Mouse (Mus musculus) spleen, postnatal 14 days (tissue): Measurements from ENCODE around the gene Erv3.

Source experiments
- DNase-seq, 2 experiments: peaks; one replicate each; pipeline ENCODE4 v3.0.0; 2021 to 2022; ENCODE audit warnings: low spot score in 2 of 2

The Erv3 gene

DNA sequence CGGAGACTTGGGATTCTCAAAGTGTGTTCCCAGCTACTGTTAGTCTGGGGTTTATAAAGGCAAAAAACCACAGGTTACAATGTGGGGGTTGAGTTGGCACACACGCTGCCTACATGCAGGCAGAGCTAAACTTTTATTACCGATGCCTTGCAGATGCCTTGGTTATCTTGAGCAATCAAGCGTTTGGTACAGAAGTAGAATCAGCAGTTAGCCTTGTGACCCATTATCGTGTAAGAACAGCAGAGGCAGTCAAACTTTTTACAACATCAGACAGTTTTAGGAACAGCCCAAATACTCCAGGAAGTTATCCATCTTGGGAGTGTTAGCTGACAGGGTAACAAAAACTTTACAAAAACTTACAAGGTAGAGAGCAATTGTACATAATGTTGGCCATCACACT lies at the start of gene Erv3:
TSS of gene Erv3 (minus strand) at position 27 of the 400 bp plus-strand sequence.
- DNase-seq: no peak

GRCm38 (mm10) chr2:131908906-131909305 lies 49.4 kb upstream of the Erv3 start:
- no peak for DNase-seq

GRCm38 (mm10) chr2:131908351-131908861 lies 48.9 kb upstream of the Erv3 start:
- DNase-seq: no peak

GRCm38 (mm10) chr2:131907311-131907710 lies 47.8 kb upstream of the Erv3 start:
- DNase-seq: no peak

- no peak for DNase-seq
Measured at GRCm38 (mm10) chr2:131906846-131907245, 47.3 kb upstream of the Erv3 start.

DNA sequence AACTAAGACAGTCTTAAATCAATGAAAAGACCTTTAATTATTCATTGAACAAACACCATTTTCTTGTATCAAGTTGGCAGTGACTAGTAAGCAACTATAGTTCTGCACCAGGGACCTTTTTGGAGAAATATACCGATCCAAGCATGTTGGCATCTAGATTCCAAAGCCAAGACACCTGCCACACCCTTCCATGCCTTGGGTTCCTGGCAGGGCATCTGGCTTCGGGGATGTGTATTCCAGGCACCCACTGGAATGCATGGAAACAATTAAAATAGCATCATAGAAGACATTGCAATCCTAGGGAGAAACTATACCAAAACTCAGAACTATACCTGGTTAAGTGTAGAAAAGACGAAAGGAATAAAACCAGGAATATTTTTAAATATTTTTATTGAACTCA lies 46.7 kb upstream of the Erv3 start:
- no peak for DNase-seq

DNA sequence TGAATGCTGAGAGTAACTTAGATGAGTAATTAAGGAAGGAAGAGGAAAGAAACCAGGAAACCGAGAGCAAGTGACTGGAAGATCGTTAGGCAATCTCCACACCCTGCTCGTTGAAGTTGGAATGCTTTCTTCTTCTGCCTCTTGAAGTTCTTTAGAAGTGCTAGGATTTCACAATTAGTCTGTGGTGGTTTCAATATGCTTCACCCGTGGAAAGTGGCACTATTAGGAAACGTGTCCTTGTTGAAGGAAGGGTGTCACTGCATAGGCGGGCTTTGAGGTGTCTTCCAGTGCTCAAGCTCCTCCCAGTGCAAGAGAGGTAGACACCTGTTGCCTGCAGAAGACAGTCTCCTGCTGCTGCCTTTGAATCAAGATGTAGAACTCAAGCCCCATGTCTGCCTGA lies 46.2 kb upstream of the Erv3 start:
- no peak for DNase-seq

DNA sequence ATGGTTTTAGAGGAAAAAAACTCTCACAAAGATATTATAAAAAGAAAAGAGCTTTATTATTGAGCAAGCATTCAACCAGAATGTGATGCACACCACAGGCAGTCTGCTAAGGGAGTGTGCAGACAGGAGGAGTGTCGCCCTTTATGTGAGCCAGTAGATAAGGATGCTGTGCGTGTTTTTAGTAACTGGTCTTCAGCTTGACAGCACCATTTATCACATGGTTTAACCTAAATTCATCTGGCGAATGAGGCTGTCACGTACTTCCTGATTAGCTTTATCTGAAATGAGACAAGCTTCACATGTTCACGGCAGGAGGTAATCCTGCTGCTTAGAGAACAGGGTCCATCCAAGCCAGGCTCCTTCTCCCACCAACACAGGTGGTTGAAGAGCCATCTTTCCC lies 45.5 kb upstream of the Erv3 start:
- DNase-seq: no peak

- DNase-seq: no peak
Measured at GRCm38 (mm10) chr2:131902867-131903266, 43.3 kb upstream of the Erv3 start.

DNA sequence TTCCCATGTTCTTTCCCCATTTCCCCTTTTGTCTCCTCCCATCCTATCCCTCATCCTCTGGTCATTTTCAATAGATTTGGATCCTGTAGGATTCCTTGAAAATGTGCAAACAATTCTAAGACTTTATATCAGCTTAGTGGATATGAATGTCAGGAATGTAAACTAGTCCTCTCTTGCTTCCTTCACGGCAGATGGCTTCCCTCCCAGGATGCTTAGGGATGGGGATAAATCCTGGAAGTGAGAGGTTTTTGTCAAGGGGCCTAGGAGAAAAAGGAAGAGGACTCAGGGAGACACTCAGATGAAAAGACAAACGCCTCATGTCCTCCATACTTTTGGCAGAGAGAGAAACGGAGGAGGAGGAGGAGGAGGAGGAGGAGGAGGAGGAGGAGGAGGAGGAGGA lies 42.9 kb upstream of the Erv3 start:
- no peak for DNase-seq

DNA sequence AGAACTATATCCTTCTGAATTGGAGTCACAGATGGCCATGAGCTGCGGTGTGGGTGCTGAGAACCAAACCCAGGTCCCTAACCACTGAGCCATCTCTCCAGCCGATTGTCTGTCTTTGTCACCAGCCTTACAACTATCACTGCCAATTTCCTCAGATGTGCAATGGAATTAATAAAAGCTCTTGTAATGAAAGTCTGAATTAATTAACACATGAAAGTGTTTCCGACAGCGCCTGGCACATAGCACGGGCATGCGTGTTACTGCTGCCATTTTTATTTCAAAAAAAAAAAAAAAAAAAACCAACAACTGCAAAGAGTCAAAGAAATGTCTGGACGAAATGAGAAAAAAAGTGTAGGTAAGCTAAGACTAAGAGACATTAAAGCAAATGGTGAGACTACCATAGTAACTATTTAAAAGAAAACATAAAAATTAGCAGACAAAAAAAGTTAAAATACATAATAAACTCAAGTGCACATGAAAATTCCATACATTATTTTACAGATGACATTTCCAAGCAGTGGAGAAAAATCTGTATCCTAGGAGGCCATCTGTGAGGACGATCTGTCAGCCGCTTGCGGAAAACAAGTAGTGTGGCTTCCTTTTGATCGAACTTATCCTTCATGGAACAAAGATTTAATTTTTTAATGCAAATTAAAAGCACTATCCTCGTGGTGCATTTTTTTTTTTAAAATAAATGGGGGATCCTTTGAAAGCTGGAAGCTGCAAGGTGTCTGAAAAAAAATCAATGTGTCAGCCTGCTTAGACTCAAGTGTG lies 38.0 kb upstream of the Erv3 start:
- no peak for DNase-seq

DNA sequence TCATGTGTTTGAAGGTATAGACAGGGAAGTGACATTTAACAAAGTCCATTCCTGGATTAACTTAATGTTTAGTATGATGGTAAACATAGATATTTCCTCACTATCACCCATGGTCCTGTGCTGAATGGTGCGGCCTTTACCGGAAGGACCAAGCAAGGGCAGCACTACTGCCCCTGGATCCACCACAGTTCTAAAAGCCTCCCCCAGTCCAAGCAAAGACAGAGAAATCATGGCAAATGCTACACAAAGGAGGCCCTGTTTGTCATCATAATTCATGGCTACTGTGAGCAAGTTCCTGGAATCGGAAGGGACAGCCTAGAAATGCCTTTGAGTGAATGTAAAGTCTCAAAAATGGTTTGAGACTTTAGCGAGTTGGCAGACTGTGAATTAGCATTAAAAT lies 36.5 kb upstream of the Erv3 start:
- no peak for DNase-seq

DNA sequence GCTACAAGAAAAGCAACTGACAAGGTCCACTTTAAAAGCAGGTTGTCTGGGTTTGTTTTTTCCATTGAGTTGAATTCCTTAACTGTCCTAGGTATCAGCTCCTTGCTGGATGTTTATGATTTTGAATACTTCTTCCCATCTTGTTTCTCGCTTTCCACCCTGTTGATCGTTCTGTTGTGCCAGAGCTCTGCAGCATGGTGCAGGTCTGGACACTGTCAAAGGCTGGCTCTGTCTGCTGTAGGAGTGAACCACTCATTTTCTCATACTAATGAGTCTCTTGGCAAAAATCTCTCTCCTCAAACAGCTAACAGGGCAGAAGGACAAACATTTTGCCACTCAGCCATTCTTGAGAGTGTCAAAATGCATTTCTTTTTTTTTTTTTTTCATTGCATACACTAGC lies 35.6 kb upstream of the Erv3 start:
- DNase-seq: no peak

DNA sequence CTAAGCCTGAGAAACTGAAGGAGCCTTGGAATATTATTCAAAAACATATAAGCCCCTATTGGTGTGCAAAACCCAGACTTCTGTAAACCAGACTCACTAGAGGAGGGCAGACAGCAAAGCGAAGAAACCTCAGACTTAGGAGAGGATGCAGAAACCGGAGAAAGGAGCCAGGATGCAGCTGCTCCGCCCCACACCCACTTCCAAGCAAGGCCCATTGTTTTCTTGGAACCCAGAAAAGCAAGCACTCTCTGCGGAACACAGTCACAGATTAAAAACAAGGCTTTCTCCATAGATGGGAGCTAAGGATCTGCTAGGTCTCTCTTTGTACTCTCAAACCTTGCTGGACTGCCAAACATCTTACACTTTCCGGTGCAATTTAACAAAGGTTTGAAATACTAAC lies 33.0 kb upstream of the Erv3 start:
- no peak for DNase-seq

- no peak for DNase-seq
Measured at GRCm38 (mm10) chr2:131888233-131888632, 28.7 kb upstream of the Erv3 start.

GRCm38 (mm10) chr2:131886503-131887160 lies 27.1 kb upstream of the Erv3 start:
- DNase-seq: no peak

GRCm38 (mm10) chr2:131883136-131883535 lies 23.6 kb upstream of the Erv3 start:
- no peak for DNase-seq

DNA sequence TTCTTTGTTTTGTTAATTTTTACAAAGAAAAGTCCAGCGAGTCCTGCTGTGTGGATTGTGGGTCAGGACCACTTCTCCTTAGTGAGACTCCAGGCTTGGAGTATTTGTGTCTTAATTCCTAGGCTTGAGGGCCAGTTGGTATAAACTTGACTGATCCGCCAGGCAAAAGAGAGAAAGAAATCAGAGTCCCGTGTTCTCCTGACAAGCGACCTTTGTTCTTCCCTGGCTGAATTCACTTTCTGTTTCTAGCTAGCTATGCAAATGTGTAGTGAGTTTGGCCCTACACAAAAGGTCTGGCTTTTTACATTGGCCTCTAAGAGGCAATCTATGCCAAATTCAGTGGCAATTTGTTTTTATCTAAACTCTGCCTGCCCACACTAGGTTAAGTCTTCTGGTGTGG lies 22.2 kb upstream of the Erv3 start:
- no peak for DNase-seq

- DNase-seq: no peak
Measured at GRCm38 (mm10) chr2:131876551-131877265, 17.2 kb upstream of the Erv3 start.

- DNase-seq: no peak
Measured at GRCm38 (mm10) chr2:131873376-131873775, 13.8 kb upstream of the Erv3 start.

DNA sequence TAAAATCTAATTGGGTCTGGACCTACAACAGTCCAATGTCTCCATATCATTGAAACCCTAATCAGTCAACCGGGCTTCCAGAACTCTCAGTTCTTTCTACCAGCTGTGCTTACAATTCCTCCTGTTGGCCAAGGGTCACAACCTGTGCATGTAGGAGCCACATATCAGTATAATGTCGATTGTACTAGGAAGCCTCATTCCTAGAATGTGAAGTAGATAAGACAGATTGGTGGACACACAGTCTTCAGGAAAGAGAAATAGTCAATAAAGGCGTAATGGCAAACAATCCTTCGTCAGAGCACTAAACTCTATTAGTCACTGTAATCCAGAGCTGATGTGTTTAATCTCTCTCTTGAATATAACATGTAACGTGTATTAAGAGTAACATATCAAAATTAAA lies 9.4 kb upstream of the Erv3 start:
- DNase-seq: no peak

DNA sequence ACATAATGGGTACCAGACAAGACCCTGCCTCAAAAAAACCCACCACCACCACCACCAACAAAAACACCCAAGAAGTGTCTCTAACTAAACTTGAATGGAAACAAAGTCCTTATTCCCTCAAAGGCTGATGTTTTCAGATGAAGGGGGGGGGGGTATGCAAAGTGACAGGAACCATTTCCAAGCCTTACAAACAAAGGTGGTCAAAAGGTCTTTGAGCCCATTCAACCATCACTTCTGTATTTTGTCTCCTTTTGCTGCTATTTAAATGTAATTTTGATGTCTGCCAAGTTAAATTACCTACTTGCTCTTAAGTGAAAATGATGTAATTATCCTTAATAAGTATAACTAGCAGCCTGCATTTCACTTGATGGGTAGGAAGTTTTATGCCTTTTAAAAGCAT lies 7.1 kb upstream of the Erv3 start:
- no peak for DNase-seq
